In the genomic region with DNA sequence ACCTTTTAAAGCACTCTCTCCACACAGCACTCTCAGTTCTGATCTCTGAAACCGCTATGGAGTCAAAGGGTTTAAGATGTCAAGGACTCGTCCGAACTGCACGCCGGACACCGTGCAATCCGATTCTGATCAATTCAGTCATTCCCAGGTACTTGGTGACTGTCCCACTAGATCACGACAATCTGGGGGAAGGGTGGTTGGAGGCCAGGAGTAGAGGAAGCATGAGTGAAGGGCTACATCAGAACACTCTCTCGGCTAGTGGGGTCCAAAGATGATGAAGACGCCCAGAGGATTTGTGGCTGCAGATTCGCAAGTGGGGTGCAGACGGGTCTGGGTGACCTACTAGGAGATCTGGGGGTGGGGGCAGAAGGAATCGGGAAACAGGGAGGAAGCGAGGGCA, we compare ENCODE assay signal across 9 mouse cellular contexts. TPM values are rescaled to one million over a fixed set of nuclear protein-coding genes. Genes with fewer than 3 reads are reported as not detected.
DNase-seq lines count a peak whose midpoint lies in the region; ATAC-seq and TF ChIP-seq lines count a peak whose summit lies in the region.
"Had no signal": no experiment of that assay in that cellular context is flagged by ENCODE, and none has a peak within 500 bp of the region (broad histone marks: within the 10 kb centered on the region; RNA-seq: fewer than 3 reads in every experiment).

No protein-coding gene starts in this region.

- peak overlapping the region; percentile 89 for H3K27ac ChIP-seq in CH12.LX (ENCODE audit: insufficient read depth, low read depth)
- no peak overlapping the region for H3K27ac ChIP-seq in forebrain, embryonic 11.5 days (ENCODE audit: low read depth, low read length)
- peak overlapping the region; percentile 89; the same call in 1 of the 2 replicates for H3K27ac ChIP-seq in limb, embryonic 12.5 days

- in situ Hi-C loops in CH12.LX (cut with MboI; ENCODE audit: low pct_ligation_motif_present, low pct_unique_long_range_greater_than_20kb, low sequenced_read_pairs) = loop anchor here (5.0 to 25.0 kb wide), 3 partner anchors 74 to 469 kb away; no protein-coding TSS in a partner anchor

- dilution Hi-C loops in CH12.LX (cut with MboI; ENCODE audit: extremely low pct_ligation_motif_present, extremely low pct_unique_long_range_greater_than_20kb, low sequenced_read_pairs) = loop anchor here (25.0 kb wide), 1 partner anchor 169 kb away; no protein-coding TSS in a partner anchor

- H3K4me1 ChIP-seq in CH12.LX (ENCODE audit: control insufficient read depth in 1 of 2, insufficient read depth in 2 of 2) = peaks cover 0 to 24% of the 10 kb centered on the region in 2 experiments; a peak in 2 of 4 replicates
- H3K4me1 ChIP-seq in forebrain, embryonic 11.5 days (replicated peaks; ENCODE audit: control insufficient read depth, insufficient read depth, low read length) = peaks cover 4% of the 10 kb centered on the region; the same call in 1 of the 2 replicates
- H3K4me1 ChIP-seq in limb, embryonic 12.5 days (replicated peaks) = peaks cover 7% of the 10 kb centered on the region; the same call in 1 of the 2 replicates

- H3K36me3 ChIP-seq in CH12.LX (replicated peaks in 1 of 2; ENCODE audit: control insufficient read depth in 1 of 2, insufficient read depth in 1 of 2, low read length in 1 of 2) = peaks cover 0 to 3% of the 10 kb centered on the region in 2 experiments
- no peaks in the 10 kb centered on the region for H3K36me3 ChIP-seq in forebrain, embryonic 11.5 days (ENCODE audit: control insufficient read depth, insufficient read depth, low read length)
- H3K36me3 ChIP-seq in limb, embryonic 12.5 days = no peaks in the 10 kb centered on the region
- H3K36me3 ChIP-seq in splenic B cell, adult 2 months (ENCODE audit: control insufficient read depth, insufficient read depth, low read length, poor library complexity, severe bottlenecking) = 0 out of 2 replicates have a peak, but pooled peaks cover 2% of the 10 kb centered on the region

- no peak for ATAC-seq in forebrain, embryonic 11.5 days (replicated peaks; ENCODE audit: low FRiP score)
- no peak for ATAC-seq in limb, embryonic 12.5 days (ENCODE audit: insufficient number of reproducible peaks, insufficient read depth, low FRiP score, low TSS enrichment, low read depth)

- no peak for TF ChIP-seq CTCF in CH12.LX (conservative IDR thresholded peaks at IDR 0.05 in 1 of 2, IDR thresholded peaks at IDR 0.05 in 1 of 2; ENCODE audit: low read depth in 2 of 2, low read length in 2 of 2)

- DNase-seq in heart, adult 9 months (ENCODE audit: low spot score in 2 of 2) = peak; percentile 6 to 21
- DNase-seq in heart, postnatal 36 days = no peak
- DNase-seq in CH12.LX (ENCODE audit: extremely low read depth) = peak; percentile 38
- no peak for DNase-seq in forebrain, embryonic 11.5 days (ENCODE audit: low spot score)
- DNase-seq in splenic B cell, adult 2 months (ENCODE audit: low read depth, low spot score) = peak; percentile 42
- DNase-seq in adrenal gland, postnatal 14 days = no peak
- no peak for DNase-seq in layer of hippocampus, postnatal 10 days (ENCODE audit: low spot score in 2 of 2)

- no peaks in the 10 kb centered on the region for H3K27me3 ChIP-seq in CH12.LX (replicated peaks)
- H3K27me3 ChIP-seq in forebrain, embryonic 11.5 days (ENCODE audit: control insufficient read depth, insufficient read depth, low read length) = peaks cover 4% of the 10 kb centered on the region; the same call in 1 of the 2 replicates
- H3K27me3 ChIP-seq in limb, embryonic 12.5 days = peaks cover 5% of the 10 kb centered on the region
- no peaks in the 10 kb centered on the region for H3K27me3 ChIP-seq in splenic B cell, adult 2 months (ENCODE audit: control insufficient read depth, insufficient read depth, low read length, poor library complexity, severe bottlenecking)

- H3K4me2 ChIP-seq in CH12.LX (ENCODE audit: insufficient read depth, low read depth, poor library complexity, severe bottlenecking) = peak overlapping the region; percentile 86
- peak overlapping the region; percentile 93 for H3K4me2 ChIP-seq in forebrain, embryonic 11.5 days (ENCODE audit: low read depth, low read length, severe bottlenecking)
- peak overlapping the region; percentile 87 for H3K4me2 ChIP-seq in limb, embryonic 12.5 days

- H3K9ac ChIP-seq in CH12.LX (ENCODE audit: insufficient read depth, low read depth) = peak overlapping the region; percentile 79
- H3K9ac ChIP-seq in forebrain, embryonic 11.5 days (ENCODE audit: low read length) = peak overlapping the region; percentile 56; the same call in 1 of the 2 replicates
- H3K9ac ChIP-seq in limb, embryonic 12.5 days (replicated peaks) = peak overlapping the region; percentile 81

- 10% methylated on average over 14 of the region's 14 CpGs for WGBS in forebrain, embryonic 11.5 days
- WGBS in limb, embryonic 12.5 days = 9% methylated on average over 14 of the region's 14 CpGs

- peak overlapping the region; percentile 70 to 82 (median 73) for H3K4me3 ChIP-seq in CH12.LX (replicated peaks in 1 of 3; ENCODE audit: low read depth in 2 of 3, low read length in 2 of 3, poor library complexity in 1 of 3)
- peak overlapping the region; percentile 57 for H3K4me3 ChIP-seq in forebrain, embryonic 11.5 days (ENCODE audit: low read depth, low read length)
- H3K4me3 ChIP-seq in limb, embryonic 12.5 days (replicated peaks) = peak overlapping the region; percentile 72

- H3K9me3 ChIP-seq in CH12.LX (replicated peaks; ENCODE audit: low read length) = no peaks in the 10 kb centered on the region
- no peaks in the 10 kb centered on the region for H3K9me3 ChIP-seq in forebrain, embryonic 11.5 days (ENCODE audit: control insufficient read depth, low read length)
- H3K9me3 ChIP-seq in limb, embryonic 12.5 days = no peaks in the 10 kb centered on the region

- no peak for TF ChIP-seq RAD21 in CH12.LX (IDR thresholded peaks at IDR 0.05; ENCODE audit: low read depth, low read length)

- intact Hi-C loops in heart, postnatal 36 days (cut with DNase I) = loop anchor here (2.0 to 5.0 kb wide), 3 partner anchors 59 to 98 kb away; no protein-coding TSS in a partner anchor

- peaks cover 30% of the 10 kb centered on the region for H3K79me2 ChIP-seq in CH12.LX (replicated peaks; ENCODE audit: control insufficient read depth, extremely low read depth, insufficient read depth, poor library complexity, severe bottlenecking)

- TF ChIP-seq EP300 in CH12.LX (IDR thresholded peaks at IDR 0.05; ENCODE audit: low read length) = no peak

- TF ChIP-seq POLR2A in CH12.LX (IDR thresholded peaks at IDR 0.05; ENCODE audit: low read depth, low read length) = no peak

TF ChIP-seq in CH12.LX, 34 proteins besides CTCF, POLR2A, EP300 and RAD21:
- TF ChIP-seq ZKSCAN1 (IDR thresholded peaks at IDR 0.05; ENCODE audit: borderline replicate concordance, low read depth, low read length) (no peak), JUND (conservative IDR thresholded peaks at IDR 0.05; ENCODE audit: low read depth, low read length) (no peak), PAX5 (IDR thresholded peaks at IDR 0.05; ENCODE audit: low read length) (no peak), MAX (IDR thresholded peaks at IDR 0.05; ENCODE audit: low read length) (no peak), SMC3 (IDR thresholded peaks at IDR 0.05; ENCODE audit: low read depth, low read length) (no peak), HCFC1 (IDR thresholded peaks at IDR 0.05; ENCODE audit: low read depth, low read length) (no peak), CHD1 (IDR thresholded peaks at IDR 0.05; ENCODE audit: low read depth, low read length) (no peak), CHD2 (IDR thresholded peaks at IDR 0.05; ENCODE audit: low read length) (no peak), MAFK (IDR thresholded peaks at IDR 0.05; ENCODE audit: insufficient replicate concordance, low read length) (no peak), MAZ (IDR thresholded peaks at IDR 0.05; ENCODE audit: low read depth, low read length) (no peak), ELF1 (IDR thresholded peaks at IDR 0.05; ENCODE audit: low read depth, low read length) (no peak), MEF2A (IDR thresholded peaks at IDR 0.05; ENCODE audit: borderline replicate concordance, low read depth, low read length) (no peak), RCOR1 (conservative IDR thresholded peaks at IDR 0.05; ENCODE audit: low read depth, low read length) (no peak), POLR2AphosphoS2 (IDR thresholded peaks at IDR 0.05; ENCODE audit: low read depth, low read length) (no peak), TBP (conservative IDR thresholded peaks at IDR 0.05; ENCODE audit: low read depth, low read length) (no peak), KAT2A (IDR thresholded peaks at IDR 0.05; ENCODE audit: insufficient replicate concordance, low read length) (no peak), TCF12 (IDR thresholded peaks at IDR 0.05; ENCODE audit: low read depth, low read length) (no peak), ZC3H11A (IDR thresholded peaks at IDR 0.05; ENCODE audit: low read depth, low read length) (no peak), MYC (IDR thresholded peaks at IDR 0.05; ENCODE audit: low read depth, low read length) (no peak)

RNA-seq across cellular contexts. Expression of a gene that starts 1.5 kb away (rescaled TPM):
- total RNA-seq in heart, postnatal 36 days (2021) = 10 to 100 TPM; 20.7 to 23.3 TPM
- total RNA-seq in CH12.LX (2012; rRNA removed) (29.8 and 35.4 TPM in 2 replicates), CH12.LX (2014; rRNA removed) (21.8 and 23.5 TPM in 2 replicates)
- polyA plus RNA-seq in CH12.LX (2012; ENCODE audit: insufficient read length, low read depth) = 17.5 and 21.4 TPM in 2 replicates
- 7.1 and 11.8 TPM in 2 replicates for polyA plus RNA-seq in forebrain, embryonic 11.5 days (2014; fragmentation: Nextera tagmentation; extraction: Ambion mirVana)
- polyA plus RNA-seq in limb, embryonic 12.5 days (2016; fragmentation: Nextera tagmentation; extraction: Ambion mirVana) = 15.8 and 20.9 TPM in 2 replicates
- total RNA-seq in adrenal gland, postnatal 14 days (2021) = 53.3 and 64.9 TPM in 2 replicates
- 100 to 1,000 TPM in 1 of 2 experiments, 10 to 100 TPM in 1; 90.5 to 105 TPM for total RNA-seq in layer of hippocampus, postnatal 10 days (2021)
- total RNA-seq: MEL had no signal

Comparison
In these comparisons a context has a peak if more than half of its experiments do, and no peak if none do; other contexts are left out.
1. DNase-seq: peak in heart, adult 9 months (2 of 2), CH12.LX (single experiment) and splenic B cell, adult 2 months (single experiment); none in heart, postnatal 36 days (0 of 2), forebrain, embryonic 11.5 days (single experiment), adrenal gland, postnatal 14 days (single experiment) and layer of hippocampus, postnatal 10 days (0 of 2).
2. Peak in every context shown above with its lines, with median percentiles within 50 percentile points of each other: H3K4me2 ChIP-seq, H3K4me3 ChIP-seq and H3K9ac ChIP-seq.